Mouse (Mus musculus) layer of hippocampus, adult 2 months (tissue): Measurements from ENCODE around the gene Stk38. TPM values are rescaled to one million over a fixed set of nuclear protein-coding genes. Genes with fewer than 3 reads are reported as not detected.
"Not testable (repeated sequence)": the region's sequence is repeated elsewhere in the genome, so short reads cannot be mapped to it uniquely, and the experiment has no call there.

Experiments used
- DNase-seq, 2 experiments: peaks; one replicate each; pipeline ENCODE4 v3.0.0; 2022; ENCODE audit warnings: low spot score in 2 of 2
- H3K27ac ChIP-seq: fragments of 200-600 bp; 2 replicates; pipeline ENCODE4 v1.8.1; 2022
- H3K4me3 ChIP-seq: fragments of 200-600 bp; 2 replicates; pipeline ENCODE4 v1.8.1; 2022; ENCODE audit warnings: mild to moderate bottlenecking
- CTCF ChIP-seq: fragments of 200-600 bp; conservative IDR thresholded peaks from 2 replicates; pipeline ENCODE4 v1.8.1; 2022; ENCODE audit warnings: antibody characterized with exemption, mild to moderate bottlenecking, moderate library complexity
- total RNA-seq, 2 experiments: library from RNA; stranded (reverse); gene quantifications; 2 replicates each; pipeline ENCODE4 v1.2.3; 2021

Gene Stk38
- total RNA-seq, 2 experiments from 2014 or later: 50.4 to 65.6 TPM

GRCm38 (mm10) chr17:29018292-29018984, 10.6 kb upstream of the Stk38 start:
- Histone ChIP-seq H3K4me3 (no peak overlapping the region), H3K27ac (no peak overlapping the region)
- no peak for DNase-seq
- peak; percentile 40 for TF ChIP-seq CTCF

DNA sequence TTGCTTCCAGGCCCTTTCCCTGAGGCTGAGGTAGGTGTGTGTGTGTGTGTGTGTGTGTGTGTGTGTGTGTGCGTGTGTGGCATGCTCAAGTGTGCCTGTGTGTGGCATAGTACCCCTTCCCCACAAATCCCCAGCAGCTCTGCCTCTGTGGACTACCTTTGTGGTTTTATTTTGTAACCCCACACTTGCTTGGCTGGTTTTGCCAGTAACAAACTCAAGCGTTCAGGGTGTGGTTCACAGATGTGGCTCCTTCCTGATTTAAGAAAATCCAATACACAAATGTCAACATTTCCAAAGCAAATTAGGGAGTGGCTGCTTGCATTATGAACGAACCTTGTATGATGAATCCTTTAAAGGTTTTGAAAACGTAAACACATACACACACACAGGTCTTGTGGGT, 8.9 kb upstream of the Stk38 start:
- no peak overlapping the region for H3K4me3 ChIP-seq
- no peak for DNase-seq
- no peak overlapping the region for H3K27ac ChIP-seq
- no peak for TF ChIP-seq CTCF

DNA sequence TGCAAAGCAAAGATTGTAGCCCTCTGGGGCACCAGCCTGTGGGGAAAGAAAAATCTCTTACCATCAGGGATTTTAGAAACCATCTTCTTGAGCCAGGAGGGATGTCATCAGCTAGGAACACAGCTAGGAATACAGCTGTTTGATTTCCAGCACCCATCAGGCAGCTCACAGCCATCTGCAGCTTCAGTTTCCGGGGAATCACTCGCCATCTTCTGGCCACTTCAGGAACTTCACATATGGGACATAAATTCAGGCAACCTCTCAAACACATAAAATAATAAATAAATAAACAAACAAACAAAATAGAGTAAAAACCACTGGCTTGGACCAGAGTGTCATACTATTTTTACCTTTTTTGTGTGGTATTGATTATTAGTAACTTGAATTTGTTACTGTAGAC, 7.8 kb upstream of the Stk38 start:
- Histone ChIP-seq H3K27ac (no peak overlapping the region), H3K4me3 (no peak overlapping the region)
- TF ChIP-seq CTCF: peak; percentile 79
- DNase-seq: peak in 1 of 2 experiments; percentile 29

DNA sequence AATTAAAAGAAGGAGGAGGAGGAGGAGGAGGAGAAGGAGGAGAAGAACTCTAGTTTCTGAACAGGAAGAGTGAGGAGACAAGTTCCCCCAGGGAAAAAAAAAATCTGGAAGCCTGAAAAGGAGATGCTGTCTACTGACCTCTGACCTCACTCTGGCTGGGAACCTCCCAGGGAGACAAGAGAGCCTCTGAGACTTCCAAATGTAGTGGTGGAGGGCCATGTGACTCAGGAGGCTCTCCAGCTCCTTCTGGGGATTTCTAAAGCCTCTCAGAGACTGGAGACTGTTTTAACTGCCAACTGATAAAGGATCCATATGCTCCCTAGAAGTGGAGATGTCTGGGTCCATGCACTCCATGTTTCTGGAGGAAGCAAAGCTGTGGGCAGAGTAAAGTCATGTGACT, 6.4 kb upstream of the Stk38 start:
- Histone ChIP-seq H3K27ac (no peak overlapping the region), H3K4me3 (no peak overlapping the region)
- DNase-seq: no peak
- no peak for TF ChIP-seq CTCF

GRCm38 (mm10) chr17:29009181-29009580, 1.4 kb upstream of the Stk38 start:
- TF ChIP-seq CTCF: no peak
- no peak for DNase-seq
- no peak overlapping the region for H3K4me3 ChIP-seq
- H3K27ac ChIP-seq: no peak overlapping the region

GRCm38 (mm10) chr17:29008326-29008650, 493 bp upstream of the Stk38 start:
- DNase-seq: no peak
- no peak for TF ChIP-seq CTCF
- Histone ChIP-seq H3K27ac (peak overlapping the region; percentile 97), H3K4me3 (peak overlapping the region; percentile 77)

DNA sequence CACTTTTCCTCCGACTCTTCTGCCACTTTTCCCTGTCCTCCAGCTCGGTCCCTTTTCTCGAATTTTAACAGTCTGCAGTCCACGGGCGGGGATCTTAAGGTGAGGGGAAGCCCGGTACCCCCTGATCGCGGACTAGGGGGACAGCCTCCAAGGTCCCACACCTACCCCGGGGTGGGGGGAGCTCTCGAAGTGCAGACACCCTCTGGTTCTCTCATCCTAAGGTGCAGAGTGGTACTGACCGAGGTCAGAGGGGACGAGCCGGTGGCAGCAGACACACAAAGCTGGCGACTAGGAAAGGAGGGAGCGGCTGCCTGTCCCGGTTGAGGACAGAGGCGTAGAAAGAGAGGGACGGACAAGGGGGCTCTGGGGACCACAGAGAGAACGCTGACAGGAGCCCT, 553 bp downstream of the Stk38 start:
- DNase-seq: peak in 1 of 2 experiments; percentile 9
- TF ChIP-seq CTCF: no peak
- peak overlapping the region; percentile 77 for H3K4me3 ChIP-seq
- H3K27ac ChIP-seq: peak overlapping the region; percentile 97

- H3K4me3 ChIP-seq: peak overlapping the region; percentile 77
- no peak for DNase-seq
- TF ChIP-seq CTCF: no peak
- peak overlapping the region; percentile 97; the same call in 1 of the 2 replicates for H3K27ac ChIP-seq
Measured at GRCm38 (mm10) chr17:29006812-29007211, 983 bp downstream of the Stk38 start.

DNA sequence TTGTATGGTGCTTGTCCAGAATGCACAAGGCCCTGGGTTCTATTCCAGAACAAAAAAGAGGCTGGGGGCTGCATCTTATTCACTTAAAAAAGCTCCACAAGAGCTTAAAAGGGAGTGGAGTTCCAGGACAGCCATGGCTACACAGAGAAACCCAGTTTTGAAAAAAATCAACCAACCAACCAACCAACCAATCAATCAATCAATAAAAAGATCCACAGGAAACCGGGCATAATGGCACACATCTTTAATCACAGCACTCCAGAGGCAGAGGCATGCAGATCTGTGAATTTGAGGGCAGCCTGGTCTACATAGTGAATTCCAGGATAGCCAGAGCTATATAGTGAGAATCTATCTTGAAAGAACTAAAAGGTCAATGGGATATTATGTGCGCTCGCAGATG, 2.8 kb downstream of the Stk38 start:
- no peak for TF ChIP-seq CTCF
- DNase-seq: no peak
- H3K4me3 ChIP-seq: no peak overlapping the region
- H3K27ac ChIP-seq: no peak overlapping the region

- no peak for DNase-seq
- no peak overlapping the region for H3K27ac ChIP-seq
- H3K4me3 ChIP-seq: no peak overlapping the region
- no peak for TF ChIP-seq CTCF
Measured at GRCm38 (mm10) chr17:29003740-29004139, 4.1 kb downstream of the Stk38 start.

DNA sequence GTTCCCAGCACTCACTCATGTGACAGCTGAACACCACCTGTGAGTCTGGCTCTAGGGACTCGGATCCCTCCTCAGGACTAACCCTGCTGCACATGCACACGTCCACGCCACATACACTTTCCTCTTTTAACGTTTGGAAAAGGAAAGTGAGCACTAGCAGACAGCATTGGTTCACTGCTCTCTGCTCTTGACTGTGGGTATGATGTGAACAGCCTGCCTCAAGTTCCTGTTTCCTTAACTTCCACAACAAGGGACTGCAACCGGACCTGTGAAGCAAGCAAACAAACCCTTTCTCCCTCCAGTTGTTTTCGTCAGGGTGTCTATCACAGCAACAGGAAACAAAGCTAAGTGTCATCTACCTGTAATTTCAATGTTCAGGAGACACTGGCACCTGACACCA, 7.3 kb downstream of the Stk38 start:
- no peak for DNase-seq
- TF ChIP-seq CTCF: no peak
- Histone ChIP-seq H3K4me3 (no peak overlapping the region), H3K27ac (no peak overlapping the region)

- Histone ChIP-seq H3K4me3 (no peak overlapping the region), H3K27ac (no peak overlapping the region)
- no peak for TF ChIP-seq CTCF
- no peak for DNase-seq
Measured at GRCm38 (mm10) chr17:28994615-28995014, 13.2 kb downstream of the Stk38 start.

- not testable (repeated sequence) for DNase-seq, H3K27ac ChIP-seq, H3K4me3 ChIP-seq
Measured at GRCm38 (mm10) chr17:28993004-28993403, 14.8 kb downstream of the Stk38 start.

DNA sequence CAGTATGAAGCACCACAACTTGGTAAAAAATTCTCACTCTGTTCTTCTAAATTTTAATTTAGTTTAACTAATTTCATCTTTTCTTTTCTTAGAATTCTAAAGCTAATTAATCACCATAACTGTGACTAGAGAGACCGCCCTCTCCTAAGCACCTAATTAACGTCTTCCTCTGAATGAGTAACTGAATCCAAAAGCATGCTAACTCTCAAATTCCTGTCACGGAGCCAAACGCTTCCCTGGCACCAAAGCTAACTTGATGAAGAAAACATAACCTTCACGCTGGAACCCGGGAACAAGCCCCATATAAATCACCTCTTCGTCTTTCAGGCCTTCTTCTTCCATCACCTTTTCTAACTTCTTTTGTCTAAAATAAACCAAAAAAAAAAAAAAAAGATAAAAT, 15.7 kb downstream of the Stk38 start:
- peak in 1 of 2 experiments; percentile 35 for DNase-seq

GRCm38 (mm10) chr17:28991286-28991685, 16.5 kb downstream of the Stk38 start:
- Histone ChIP-seq H3K4me3 (no peak overlapping the region), H3K27ac (no peak overlapping the region)
- no peak for TF ChIP-seq CTCF
- no peak for DNase-seq

More for the DNA sequence above, 15.7 kb downstream of the Stk38 start:
- TF ChIP-seq CTCF: no peak
- no peak overlapping the region for H3K27ac ChIP-seq
- H3K4me3 ChIP-seq: no peak overlapping the region
